Mouse (Mus musculus) CH12.LX (cell line): Measurements from ENCODE around the gene Tada1. TPM values are rescaled to one million over a fixed set of nuclear protein-coding genes. Genes with fewer than 3 reads are reported as not detected.

ENCODE experiments used
- DNase-seq: peaks from one replicate; pipeline ENCODE4 v3.0.0-alpha.2; 2013; ENCODE audit errors: extremely low read depth
- H3K27ac ChIP-seq: 2 replicates; pipeline ENCODE4 v1.5.1; 2012; ENCODE audit warnings: low read depth, mild to moderate bottlenecking, control low read depth, moderate library complexity; ENCODE audit not compliant: insufficient read depth
- H3K27me3 ChIP-seq: replicated peaks from 2 replicates; pipeline ENCODE3; 2012; ENCODE audit warnings: inconsistent platforms
- H3K36me3 ChIP-seq, 2 experiments: replicated peaks in 1 of 2; 2 replicates each; pipeline versions ENCODE3 to v1.6.1; 2012; ENCODE audit warnings: inconsistent platforms in 1 of 2, low read length in 1 of 2, mild to moderate bottlenecking in 1 of 2, mixed read lengths in 1 of 2, moderate library complexity in 1 of 2; ENCODE audit not compliant: control insufficient read depth in 1 of 2, insufficient read depth in 1 of 2
- H3K4me1 ChIP-seq, 2 experiments: 2 replicates each; pipeline ENCODE4 v1.6.1; 2012; ENCODE audit warnings: inconsistent platforms in 1 of 2, moderate library complexity in 1 of 2; ENCODE audit not compliant: insufficient read depth in 2 of 2, control insufficient read depth in 1 of 2
- H3K4me2 ChIP-seq: 2 replicates; pipeline ENCODE4 v1.6.1; 2012; ENCODE audit warnings: low read depth, mild to moderate bottlenecking, control low read depth; ENCODE audit not compliant: poor library complexity, insufficient read depth, severe bottlenecking
- H3K4me3 ChIP-seq, 3 experiments: fragments of 150-350 bp in 1 of 3; sonication (generic) in 1 of 3; replicated peaks in 1 of 3; 2 replicates each; pipeline versions ENCODE3 to v1.5.1; 2011 to 2012; ENCODE audit warnings: low read depth in 2 of 3, low read length in 2 of 3, mild to moderate bottlenecking in 2 of 3, moderate library complexity in 2 of 3, control low read depth in 1 of 3, improper control_type of control experiment in 1 of 3, inconsistent platforms in 1 of 3, mixed read lengths in 1 of 3; ENCODE audit not compliant: poor library complexity in 1 of 3
- H3K79me2 ChIP-seq: replicated peaks from 2 replicates; pipeline ENCODE4 v1.6.1; 2012; ENCODE audit warnings: mild to moderate bottlenecking, moderate library complexity; ENCODE audit not compliant: control insufficient read depth, poor library complexity, insufficient read depth, severe bottlenecking; ENCODE audit errors: extremely low read depth
- H3K9ac ChIP-seq: 2 replicates; pipeline ENCODE4 v1.6.1; 2012; ENCODE audit warnings: low read depth, mild to moderate bottlenecking, control low read depth, moderate library complexity; ENCODE audit not compliant: insufficient read depth
- H3K9me3 ChIP-seq: replicated peaks from 2 replicates; pipeline ENCODE3; 2012; ENCODE audit warnings: low read length, inconsistent platforms, mixed read lengths
- BHLHE40 ChIP-seq: IDR thresholded peaks from 2 replicates; pipeline ENCODE4 v1.6.1; 2011; ENCODE audit warnings: mild to moderate bottlenecking, low read depth, low read length, improper control_type of control experiment
- CHD1 ChIP-seq: IDR thresholded peaks from 2 replicates; pipeline ENCODE4 v1.6.1; 2012; ENCODE audit warnings: low read depth, low read length, improper control_type of control experiment, inconsistent platforms
- CHD2 ChIP-seq: IDR thresholded peaks from 2 replicates; pipeline ENCODE4 v1.6.1; 2011; ENCODE audit warnings: low read length, improper control_type of control experiment
- E2F4 ChIP-seq: IDR thresholded peaks from 2 replicates; pipeline ENCODE4 v1.6.1; 2011; ENCODE audit warnings: low read depth, low read length, improper control_type of control experiment; ENCODE audit not compliant: insufficient replicate concordance
- HCFC1 ChIP-seq: IDR thresholded peaks from 2 replicates; pipeline ENCODE4 v1.6.1; 2012; ENCODE audit warnings: low read depth, mild to moderate bottlenecking, inconsistent platforms, low read length, improper control_type of control experiment
- JUN ChIP-seq: IDR thresholded peaks from 2 replicates; pipeline ENCODE4 v1.6.1; 2011; ENCODE audit warnings: low read depth, mild to moderate bottlenecking, low read length, improper control_type of control experiment, moderate library complexity; ENCODE audit not compliant: insufficient read depth
- JUND ChIP-seq: conservative IDR thresholded peaks from 2 replicates; pipeline ENCODE4 v1.6.1; 2011; ENCODE audit warnings: low read depth, low read length, improper control_type of control experiment
- KAT2A ChIP-seq: IDR thresholded peaks from 2 replicates; pipeline ENCODE4 v1.6.1; 2012; ENCODE audit warnings: low read length, improper control_type of control experiment, inconsistent platforms; ENCODE audit not compliant: insufficient replicate concordance
- MAX ChIP-seq: IDR thresholded peaks from 2 replicates; pipeline ENCODE4 v1.6.1; 2011; ENCODE audit warnings: low read length, improper control_type of control experiment
- MAZ ChIP-seq: IDR thresholded peaks from 2 replicates; pipeline ENCODE4 v1.6.1; 2012; ENCODE audit warnings: low read depth, mild to moderate bottlenecking, inconsistent platforms, low read length, improper control_type of control experiment, moderate library complexity
- MEF2A ChIP-seq: IDR thresholded peaks from 2 replicates; pipeline ENCODE4 v1.6.1; 2014; ENCODE audit warnings: low read depth, mild to moderate bottlenecking, inconsistent platforms, low read length, improper control_type of control experiment, borderline replicate concordance
- MYC ChIP-seq: IDR thresholded peaks from 2 replicates; pipeline ENCODE4 v1.6.1; 2011; ENCODE audit warnings: low read depth, mild to moderate bottlenecking, improper control_type of control experiment, low read length
- PAX5 ChIP-seq: IDR thresholded peaks from 2 replicates; pipeline ENCODE4 v1.6.1; 2012; ENCODE audit warnings: low read length, inconsistent platforms, mixed read lengths
- POLR2A ChIP-seq: IDR thresholded peaks from 2 replicates; pipeline ENCODE4 v1.6.1; 2011; ENCODE audit warnings: low read depth, mild to moderate bottlenecking, improper control_type of control experiment, low read length
- SMC3 ChIP-seq: IDR thresholded peaks from 2 replicates; pipeline ENCODE4 v1.6.1; 2011; ENCODE audit warnings: low read depth, low read length, improper control_type of control experiment
- TBP ChIP-seq: conservative IDR thresholded peaks from 2 replicates; pipeline ENCODE4 v1.6.1; 2011; ENCODE audit warnings: low read depth, low read length, improper control_type of control experiment
- TCF12 ChIP-seq: IDR thresholded peaks from 2 replicates; pipeline ENCODE4 v1.6.1; 2014; ENCODE audit warnings: low read depth, mild to moderate bottlenecking, inconsistent platforms, low read length, improper control_type of control experiment
- UBTF ChIP-seq: IDR thresholded peaks from 2 replicates; pipeline ENCODE4 v1.6.1; 2012; ENCODE audit warnings: low read depth, mild to moderate bottlenecking, inconsistent platforms, low read length, improper control_type of control experiment, moderate library complexity
- ZKSCAN1 ChIP-seq: IDR thresholded peaks from 2 replicates; pipeline ENCODE4 v1.6.1; 2012; ENCODE audit warnings: low read depth, inconsistent platforms, low read length, improper control_type of control experiment, borderline replicate concordance
- ZMIZ1 ChIP-seq: IDR thresholded peaks from 2 replicates; pipeline ENCODE4 v1.6.1; 2012; ENCODE audit warnings: low read depth, mild to moderate bottlenecking, inconsistent platforms, low read length, improper control_type of control experiment
- dilution Hi-C: fragments of 300-500 bp; cut with MboI; formaldehyde crosslinking; loops from 2 replicates; pipeline ENCODE4 v1.14.3; 2020; ENCODE audit warnings: low sequenced_read_pairs; ENCODE audit not compliant: extremely low pct_unique_long_range_greater_than_20kb, extremely low pct_ligation_motif_present
- in situ Hi-C: fragments of 300-500 bp; cut with MboI; formaldehyde crosslinking; loops from 3 replicates; pipeline ENCODE4 v1.14.3; 2019; ENCODE audit warnings: low sequenced_read_pairs, low pct_ligation_motif_present, low pct_unique_long_range_greater_than_20kb, mixed read lengths
- polyA plus RNA-seq: library from polyadenylated mRNA; unstranded; fragments of >175 nt; gene quantifications from 2 replicates; pipeline ENCODE4 v1.2.1, GENCODE M21; 2012; ENCODE audit warnings: low read depth; ENCODE audit not compliant: insufficient read length
- total RNA-seq, 2 experiments: library from RNA; depleted of rRNA; stranded (reverse); fragments of 300-350 nt in 1 of 2; fragments of >200 nt in 1 of 2; gene quantifications; 2 replicates each; pipeline ENCODE4 v1.2.3; 2012 to 2014

The Tada1 gene
- total and polyA plus RNA-seq, 3 experiments, result 46.3 to 80.1 (median 49.6) TPM

DNA sequence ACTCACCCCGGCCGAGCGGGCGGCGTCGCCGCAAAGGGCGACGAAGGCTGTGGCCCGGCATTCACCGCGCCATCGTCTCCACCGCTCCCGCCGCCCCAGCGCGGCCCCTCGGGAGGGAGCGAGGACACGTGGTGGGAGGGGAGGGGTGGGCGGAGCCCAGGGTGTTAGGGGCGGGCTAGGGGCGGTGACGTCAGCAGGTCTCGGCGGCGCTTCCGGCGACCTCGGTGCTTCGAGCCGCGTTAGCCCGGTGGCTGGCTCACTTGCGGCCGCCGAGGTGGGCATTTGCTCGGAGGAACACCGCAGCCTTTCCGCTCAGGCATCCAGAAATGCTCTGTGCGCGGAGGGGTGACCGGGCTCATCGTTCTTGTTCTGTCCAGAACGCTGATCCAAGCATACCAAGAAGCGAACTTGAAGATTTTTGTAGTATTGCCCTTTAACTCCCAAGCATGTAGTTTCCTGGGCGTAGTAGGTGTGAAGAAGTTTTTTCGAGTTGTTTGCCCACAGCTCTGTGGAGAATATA is 30.9 kb downstream of the Tada1 start, which contains the start of gene Pogk (continued):
- TF ChIP-seq HCFC1 (peak; percentile 21; the same call in 1 of the 2 replicates), ZKSCAN1 (no peak), CHD2 (no peak), MAX (peak; percentile 88), JUN (no peak), POLR2A (peak; percentile 53; the same call in 1 of the 2 replicates), TCF12 (no peak), MAZ (no peak), MYC (no peak), TBP (no peak), SMC3 (no peak)

DNA sequence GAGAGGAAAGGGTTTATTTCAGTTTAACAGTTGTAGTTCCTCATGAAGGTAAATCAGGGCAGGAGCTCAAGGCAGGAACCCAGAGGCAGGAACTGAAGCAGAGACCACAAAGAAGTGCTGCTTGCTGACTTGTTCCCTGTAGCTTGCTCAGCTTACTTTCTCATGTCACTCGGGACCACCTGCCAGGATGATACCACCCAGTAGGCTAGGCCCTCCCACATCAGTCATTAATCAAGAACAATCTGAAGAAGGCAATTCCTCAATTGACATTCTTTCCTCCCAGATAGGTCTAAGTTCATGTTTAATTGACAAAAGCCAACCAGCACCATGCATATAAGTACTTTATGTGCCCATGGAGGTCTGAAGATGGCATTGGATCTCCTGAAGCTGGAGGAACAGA is 32.6 kb downstream of the Tada1 start:
- DNase-seq, result no peak
- Histone ChIP-seq H3K27me3 (peaks cover 13% of the 10 kb centered on the region), H3K4me3 (no peak overlapping the region), H3K36me3 (peaks cover 0 to 15% of the 10 kb centered on the region in 2 experiments), H3K9me3 (peaks cover 12% of the 10 kb centered on the region), H3K4me2 (no peak overlapping the region), H3K79me2 (no peaks in the 10 kb centered on the region), H3K9ac (no peak overlapping the region), H3K27ac (no peak overlapping the region), H3K4me1 (peaks cover 0 to 10% of the 10 kb centered on the region in 2 experiments; a peak in 2 of 4 replicates)
- TF ChIP-seq CHD2 (no peak), BHLHE40 (no peak), MYC (no peak), POLR2A (no peak), JUND (no peak), ZMIZ1 (no peak), MEF2A (no peak), SMC3 (no peak), E2F4 (no peak), PAX5 (no peak), TBP (no peak), ZKSCAN1 (no peak), KAT2A (no peak), MAZ (no peak), CHD1 (no peak), UBTF (no peak), TCF12 (no peak)
- in situ Hi-C loops (no loop called here), dilution Hi-C loops (no loop called here)
